Mouse (Mus musculus) retina, adult 2 months (tissue): ENCODE results near the gene Ercc6l.
"Not testable (repeated sequence)": the region's sequence is repeated elsewhere in the genome, so short reads cannot be mapped to it uniquely, and the experiment has no call there.

Experiments
- DNase-seq: peaks from one replicate; pipeline ENCODE4 v3.0.0-alpha.2; 2012; ENCODE audit warnings: low read depth, low spot score

The Ercc6l gene

DNA sequence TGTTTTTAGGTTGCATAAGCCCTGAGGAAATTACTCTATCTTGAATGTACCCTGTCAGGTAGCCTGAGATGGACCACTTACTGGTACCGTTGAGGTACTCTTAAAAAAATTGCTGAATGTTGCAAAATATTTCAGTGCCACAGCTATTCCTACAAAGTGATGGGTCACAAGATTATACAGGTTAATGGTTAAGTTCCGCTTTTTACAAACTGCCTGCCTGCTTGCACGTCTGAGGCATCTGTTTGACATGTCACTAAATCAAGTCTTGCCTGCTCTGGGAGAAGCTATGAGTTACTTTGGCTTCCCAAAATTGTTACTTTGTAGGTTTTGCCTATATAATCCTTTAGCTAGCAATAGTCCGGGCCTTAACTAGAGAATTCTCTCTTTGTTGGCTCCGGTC is 47.5 kb downstream of the Ercc6l start:
- not testable (repeated sequence) for DNase-seq

DNA sequence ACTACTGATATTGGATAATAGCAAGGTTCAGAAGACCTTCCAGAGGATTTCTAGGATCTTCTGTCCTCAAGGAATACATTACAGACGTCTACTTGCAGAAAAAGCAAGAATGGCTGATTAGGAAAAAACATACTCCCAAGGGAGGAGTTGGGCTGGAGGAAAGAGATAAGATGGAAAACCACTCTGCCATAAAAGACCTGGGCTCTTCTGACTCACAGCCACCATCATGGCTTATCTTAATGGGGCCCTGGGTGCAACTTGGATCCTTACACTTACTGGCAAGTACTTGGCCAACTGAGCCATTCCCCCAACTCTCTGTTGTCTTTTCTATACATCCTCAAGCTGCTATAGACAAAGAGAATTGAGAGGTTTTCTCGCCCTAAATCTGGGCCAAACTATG is 53.1 kb downstream of the Ercc6l start:
- not testable (repeated sequence) for DNase-seq

DNA sequence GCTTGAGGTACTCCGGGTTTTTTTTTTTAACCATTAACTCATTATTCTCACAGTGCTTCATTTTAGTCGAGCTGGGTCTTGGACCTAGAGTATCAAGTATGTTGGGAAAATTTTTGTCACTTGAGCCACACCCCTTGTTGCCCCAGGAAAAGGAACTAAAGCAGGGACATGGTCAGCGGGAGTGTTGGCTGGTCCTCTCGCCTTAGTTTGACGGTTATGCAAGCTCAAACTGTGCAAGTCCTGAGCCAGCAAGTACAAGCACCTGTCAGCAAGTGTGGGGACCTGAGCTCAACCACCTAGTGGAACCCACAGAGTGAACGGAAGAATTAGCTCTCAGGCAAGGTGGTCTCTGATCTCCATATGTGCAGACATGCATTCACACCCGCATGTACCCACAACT is 55.0 kb downstream of the Ercc6l start:
- no peak for DNase-seq

DNA sequence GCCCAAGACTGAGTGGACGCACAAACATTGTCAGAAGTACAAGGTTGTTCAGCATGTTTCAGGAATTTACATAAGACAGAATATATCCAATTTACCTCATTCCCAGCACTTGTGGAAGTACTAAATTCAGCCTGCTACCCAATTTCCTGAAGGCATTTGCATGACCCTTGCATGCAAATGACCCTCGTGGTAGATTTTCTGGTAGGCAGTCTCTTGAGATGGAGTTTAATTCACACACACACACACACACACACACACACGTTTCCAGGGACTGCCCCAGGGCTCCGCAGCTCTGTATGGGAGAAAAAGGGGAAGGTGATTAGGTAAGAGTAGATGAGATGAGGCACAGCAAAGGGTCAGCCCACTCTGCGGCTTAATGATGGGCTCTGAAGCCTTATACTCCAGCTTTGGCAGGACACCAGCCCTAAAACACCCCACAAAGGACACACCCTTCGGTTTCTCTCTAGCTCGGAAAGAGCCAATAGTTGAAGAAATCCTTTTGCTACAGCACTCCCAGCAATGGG is 62.4 kb downstream of the Ercc6l start:
- DNase-seq: no peak
